Mouse (Mus musculus) myocyte (in vitro differentiated cells): ENCODE measurements around the gene Nt5c. TPM values are rescaled to one million over a fixed set of nuclear protein-coding genes. Genes with fewer than 3 reads are reported as not detected.

Experiments used
- H3K27me3 ChIP-seq: one replicate; pipeline ENCODE4 v1.6.1; 2011; ENCODE audit not compliant: control insufficient read depth, insufficient read depth, insufficient read length
- H3K36me3 ChIP-seq: one replicate; pipeline ENCODE4 v1.6.1; 2011; ENCODE audit not compliant: control insufficient read depth, insufficient read depth
- H3K4me2 ChIP-seq: one replicate; pipeline ENCODE4 v1.6.1; 2011; ENCODE audit warnings: low read depth, control low read depth
- H3K4me3 ChIP-seq: one replicate; pipeline ENCODE4 v1.5.1; 2011; ENCODE audit warnings: mild to moderate bottlenecking, control low read depth, moderate library complexity
- H3K79me2 ChIP-seq: one replicate; pipeline ENCODE4 v1.6.1; 2011; ENCODE audit not compliant: control insufficient read depth, insufficient read depth
- H3ac ChIP-seq: one replicate; pipeline ENCODE4 v1.6.1; 2011; ENCODE audit not compliant: control insufficient read depth, insufficient read length
- CEBPB ChIP-seq: IDR thresholded peaks from 2 replicates; pipeline ENCODE4 v1.6.1; 2011; ENCODE audit warnings: mild to moderate bottlenecking, moderate library complexity; ENCODE audit not compliant: poor library complexity, insufficient read depth, severe bottlenecking
- E2F4 ChIP-seq: IDR thresholded peaks from one replicate; pipeline ENCODE4 v1.6.1; 2011; ENCODE audit warnings: mild to moderate bottlenecking, control low read depth, moderate library complexity; ENCODE audit not compliant: insufficient read depth
- MAX ChIP-seq: IDR thresholded peaks from one replicate; pipeline ENCODE4 v1.6.1; 2011; ENCODE audit warnings: low read depth, mild to moderate bottlenecking, control low read depth
- MYOD1 ChIP-seq, 3 experiments: IDR thresholded peaks; one replicate each; pipeline ENCODE4 v1.6.1; 2011; ENCODE audit warnings: control low read depth in 2 of 3, low read depth in 2 of 3, mild to moderate bottlenecking in 2 of 3, moderate library complexity in 1 of 3; ENCODE audit not compliant: insufficient read length in 2 of 3, control insufficient read depth in 1 of 3
- MYOG ChIP-seq, 3 experiments: IDR thresholded peaks; one replicate each; pipeline ENCODE4 v1.6.1; 2011; ENCODE audit warnings: control low read depth in 2 of 3, low read depth in 2 of 3, mild to moderate bottlenecking in 2 of 3; ENCODE audit not compliant: insufficient read length in 2 of 3, control insufficient read depth in 1 of 3, insufficient read depth in 1 of 3
- POLR2A ChIP-seq: IDR thresholded peaks from one replicate; pipeline ENCODE4 v1.6.1; 2011; ENCODE audit warnings: low read depth, mild to moderate bottlenecking, control low read depth, moderate library complexity; ENCODE audit not compliant: insufficient read length
- POLR2AphosphoS2 ChIP-seq: IDR thresholded peaks from one replicate; pipeline ENCODE4 v1.6.1; 2011; ENCODE audit warnings: low read depth, control low read depth; ENCODE audit not compliant: insufficient read length
- REST ChIP-seq: IDR thresholded peaks from one replicate; pipeline ENCODE4 v1.6.1; 2011; ENCODE audit warnings: mild to moderate bottlenecking, control low read depth, moderate library complexity; ENCODE audit not compliant: insufficient read depth, insufficient read length
- SRF ChIP-seq: IDR thresholded peaks from one replicate; pipeline ENCODE4 v1.6.1; 2011; ENCODE audit warnings: low read depth; ENCODE audit not compliant: control insufficient read depth, insufficient read length
- TCF12 ChIP-seq: IDR thresholded peaks from one replicate; pipeline ENCODE4 v1.6.1; 2011; ENCODE audit warnings: mild to moderate bottlenecking, control low read depth; ENCODE audit not compliant: poor library complexity, insufficient read depth, severe bottlenecking
- TCF3 ChIP-seq: IDR thresholded peaks from one replicate; pipeline ENCODE4 v1.6.1; 2011; ENCODE audit warnings: low read depth, control low read depth; ENCODE audit not compliant: insufficient read length
- USF1 ChIP-seq: IDR thresholded peaks from one replicate; pipeline ENCODE4 v1.6.1; 2011; ENCODE audit warnings: low read depth, mild to moderate bottlenecking, control low read depth, moderate library complexity
- polyA plus RNA-seq: library from polyadenylated mRNA; unstranded; fragments of >200 nt; fragmentation: generic; extraction: Trizol; gene quantifications from one replicate; pipeline ENCODE4 v1.2.1, GENCODE M21; 2012; ENCODE audit warnings: missing spikeins

Nt5c gene
- polyA plus RNA-seq, 1 experiment, result 64.0 TPM

- Histone ChIP-seq H3K27me3 (peaks cover 6% of the 10 kb centered on the region), H3ac (no peak overlapping the region), H3K36me3 (no peaks in the 10 kb centered on the region), H3K4me2 (no peak overlapping the region), H3K4me3 (no peak overlapping the region), H3K79me2 (no peaks in the 10 kb centered on the region)
- TF ChIP-seq MAX, result no peak
- TF ChIP-seq MYOG (IDR thresholded peaks at IDR 0.05; ENCODE audit: control insufficient read depth in 1 of 3, insufficient read depth in 1 of 3, insufficient read length in 2 of 3, low read depth in 2 of 3), result no peak
- no peak for TF ChIP-seq MYOD1 (IDR thresholded peaks at IDR 0.05; ENCODE audit: control insufficient read depth in 1 of 3, insufficient read length in 2 of 3, low read depth in 2 of 3)
- TF ChIP-seq CEBPB, result no peak
- no peak for TF ChIP-seq TCF12
- TF ChIP-seq TCF3, result no peak
- TF ChIP-seq E2F4, result no peak
- TF ChIP-seq POLR2AphosphoS2, result no peak
- TF ChIP-seq SRF, result no peak
- TF ChIP-seq POLR2A, result no peak
- no peak for TF ChIP-seq USF1
- TF ChIP-seq REST, result no peak
Measured at GRCm38 (mm10) chr11:115464851-115465250, 26.8 kb downstream of the Nt5c start.

- Histone ChIP-seq H3ac (no peak overlapping the region), H3K27me3 (peaks cover 10% of the 10 kb centered on the region), H3K79me2 (no peaks in the 10 kb centered on the region), H3K4me3 (no peak overlapping the region), H3K36me3 (no peaks in the 10 kb centered on the region), H3K4me2 (no peak overlapping the region)
- TF ChIP-seq MAX (no peak), TCF12 (no peak), CEBPB (no peak), POLR2AphosphoS2 (no peak)
Measured at GRCm38 (mm10) chr11:115463397-115463796, 28.3 kb downstream of the Nt5c start.

GRCm38 (mm10) chr11:115462243-115462891, 29.3 kb downstream of the Nt5c start, which contains the start of gene Slc16a5:
Slc16a5 (plus strand) TSS chr11:115462474.
- Histone ChIP-seq H3ac (no peak within 1 kb of the TSS), H3K4me3 (no peak within 1 kb of the TSS), H3K4me2 (no peak within 1 kb of the TSS), H3K27me3 (peaks cover 15% of the 10 kb centered on the region), H3K79me2 (no peaks in the 10 kb centered on the region), H3K36me3 (no peaks in the 10 kb centered on the region)
- TF ChIP-seq TCF3 (no peak), POLR2A (no peak), REST (no peak), E2F4 (no peak), SRF (no peak), CEBPB (no peak), TCF12 (no peak)

GRCm38 (mm10) chr11:115461846-115462242, 29.8 kb downstream of the Nt5c start:
- TF ChIP-seq TCF12, result no peak
- no peak overlapping the region for H3K4me3 ChIP-seq
- peaks cover 15% of the 10 kb centered on the region for H3K27me3 ChIP-seq
- no peak overlapping the region for H3ac ChIP-seq
- H3K4me2 ChIP-seq, result no peak overlapping the region
- H3K79me2 ChIP-seq, result no peaks in the 10 kb centered on the region
- H3K36me3 ChIP-seq, result no peaks in the 10 kb centered on the region

GRCm38 (mm10) chr11:115460976-115461375, 30.7 kb downstream of the Nt5c start:
- no peak overlapping the region for H3K4me2 ChIP-seq
- H3K4me3 ChIP-seq, result no peak overlapping the region
- H3K79me2 ChIP-seq, result no peaks in the 10 kb centered on the region
- TF ChIP-seq TCF12 (no peak), MAX (no peak), REST (no peak), E2F4 (no peak), POLR2A (no peak), TCF3 (no peak), SRF (no peak), MYOG (IDR thresholded peaks at IDR 0.05; ENCODE audit: control insufficient read depth in 1 of 3, insufficient read depth in 1 of 3, insufficient read length in 2 of 3, low read depth in 2 of 3) (no peak), CEBPB (no peak), POLR2AphosphoS2 (no peak), USF1 (no peak), MYOD1 (IDR thresholded peaks at IDR 0.05; ENCODE audit: control insufficient read depth in 1 of 3, insufficient read length in 2 of 3, low read depth in 2 of 3) (no peak)
- no peaks in the 10 kb centered on the region for H3K36me3 ChIP-seq
- H3K27me3 ChIP-seq, result peaks cover 19% of the 10 kb centered on the region
- H3ac ChIP-seq, result no peak overlapping the region
